13 mouse cellular contexts compared by ENCODE assay signal in genomic region chr5:121142431-121143119, GRCm38 (mm10). TPM values are rescaled to one million over a fixed set of nuclear protein-coding genes. Genes with fewer than 3 reads are reported as not detected.
A peak's percentile ranks its signal among the peaks of the same experiment; 100 is the strongest.
DNase-seq lines count a peak whose midpoint lies in the region; ATAC-seq and TF ChIP-seq lines count a peak whose summit lies in the region.
"Had no signal": no experiment of that assay in that cellular context is flagged by ENCODE, and none has a peak within 500 bp of the region (broad histone marks: within the 10 kb centered on the region; RNA-seq: fewer than 3 reads in every experiment).

No protein-coding gene starts in this region.

- WGBS in intestine, embryonic 15.5 days = 90% methylated on average over 14 of the region's 14 CpGs

- no peak overlapping the region for H3K9ac ChIP-seq in MEL (ENCODE audit: control insufficient read depth, low read depth, low read length, poor library complexity, severe bottlenecking)
- H3K9ac ChIP-seq in intestine, embryonic 15.5 days = no peak overlapping the region
- H3K9ac ChIP-seq: limb, embryonic 15.5 days had no signal

- H3K4me1 ChIP-seq in MEL (ENCODE audit: control insufficient read depth in 1 of 2, insufficient read depth in 2 of 2, low read length in 2 of 2) = no peaks in the 10 kb centered on the region
- no peaks in the 10 kb centered on the region for H3K4me1 ChIP-seq in intestine, embryonic 15.5 days (replicated peaks)
- H3K4me1 ChIP-seq: limb, embryonic 15.5 days had no signal

- no peaks in the 10 kb centered on the region for H3K9me3 ChIP-seq in MEL (replicated peaks; ENCODE audit: insufficient read depth, low read length)
- no peaks in the 10 kb centered on the region for H3K9me3 ChIP-seq in intestine, embryonic 15.5 days
- H3K9me3 ChIP-seq: limb, embryonic 15.5 days had no signal

- ATAC-seq in granulocyte monocyte progenitor cell, adult 5-6 weeks (replicated peaks; ENCODE audit: poor library complexity, severe bottlenecking) = peak; percentile 87
- peak; percentile 73 for ATAC-seq in megakaryocyte progenitor cell, adult 5-6 weeks (replicated peaks; ENCODE audit: poor library complexity)
- no peak for ATAC-seq in intestine, embryonic 15.5 days
- ATAC-seq: intestine, embryonic 16.5 days had no signal

- no peak overlapping the region for H3K4me2 ChIP-seq in intestine, embryonic 15.5 days (replicated peaks)
- H3K4me2 ChIP-seq: heart, embryonic 11.5 days; limb, embryonic 15.5 days had no signal

- H3K27me3 ChIP-seq in MEL (ENCODE audit: control insufficient read depth in 1 of 2, insufficient read depth in 2 of 2, low read length in 2 of 2) = no peaks in the 10 kb centered on the region
- no peaks in the 10 kb centered on the region for H3K27me3 ChIP-seq in intestine, embryonic 15.5 days (replicated peaks)
- H3K27me3 ChIP-seq: limb, embryonic 15.5 days had no signal

- H3K4me3 ChIP-seq in MEL (ENCODE audit: control insufficient read depth in 1 of 2, insufficient read depth in 1 of 2, low read depth in 2 of 2, low read length in 2 of 2) = no peak overlapping the region
- H3K4me3 ChIP-seq in intestine, embryonic 15.5 days (replicated peaks) = no peak overlapping the region
- H3K4me3 ChIP-seq: limb, embryonic 15.5 days; myocyte had no signal

- TF ChIP-seq EP300 in MEL (IDR thresholded peaks at IDR 0.05; ENCODE audit: low read depth in 1 of 2, low read length in 2 of 2) = no peak

- no peaks in the 10 kb centered on the region for H3K79me2 ChIP-seq in MEL (ENCODE audit: control insufficient read depth, insufficient read depth, low read length, poor library complexity)

- no peak for TF ChIP-seq RAD21 in MEL (IDR thresholded peaks at IDR 0.05; ENCODE audit: low read depth, low read length)

- TF ChIP-seq CTCF in MEL (IDR thresholded peaks at IDR 0.05 in 2 of 3, conservative IDR thresholded peaks at IDR 0.05 in 1 of 3; ENCODE audit: control insufficient read depth in 1 of 3, insufficient read depth in 1 of 3, low read depth in 2 of 3, low read length in 3 of 3, poor library complexity in 1 of 3, severe bottlenecking in 1 of 3) = no peak

- peaks cover 0 to 11% of the 10 kb centered on the region in 2 experiments; a peak in 2 of 4 replicates for H3K36me3 ChIP-seq in MEL (ENCODE audit: control insufficient read depth in 1 of 2, insufficient read depth in 2 of 2, low read length in 2 of 2)
- H3K36me3 ChIP-seq in intestine, embryonic 15.5 days = peaks cover 33% of the 10 kb centered on the region

- TF ChIP-seq POLR2A in MEL (IDR thresholded peaks at IDR 0.05; ENCODE audit: control insufficient read depth in 1 of 2, insufficient read depth in 1 of 2, low read depth in 1 of 2, low read length in 2 of 2, poor library complexity in 1 of 2) = no peak

- H3K27ac ChIP-seq in MEL (ENCODE audit: control insufficient read depth, low read depth, low read length) = no peak overlapping the region
- H3K27ac ChIP-seq in intestine, embryonic 15.5 days = no peak overlapping the region
- H3K27ac ChIP-seq: limb, embryonic 15.5 days had no signal

- peak; percentile 46 for DNase-seq in 416B (ENCODE audit: low read depth)
- peak; percentile 16 for DNase-seq in MEL (ENCODE audit: low read depth, low spot score)
- DNase-seq in heart, adult 18-20 months = no peak
- no peak for DNase-seq in testis, postnatal 14 days (ENCODE audit: low spot score)
- DNase-seq: embryo, embryonic 11 days; thymus, postnatal 4 days had no signal

TF ChIP-seq in MEL, 35 proteins besides CTCF, POLR2A, EP300 and RAD21:
- TF ChIP-seq MYB (IDR thresholded peaks at IDR 0.05; ENCODE audit: low read depth, low read length) = no peak
- no peak for TF ChIP-seq MXI1 (IDR thresholded peaks at IDR 0.05; ENCODE audit: low read depth, low read length)
- no peak for TF ChIP-seq NRF1 (IDR thresholded peaks at IDR 0.05; ENCODE audit: insufficient read depth, low read depth, low read length, poor library complexity, severe bottlenecking)
- TF ChIP-seq BHLHE40 (IDR thresholded peaks at IDR 0.05; ENCODE audit: borderline replicate concordance, low read depth, low read length) = no peak
- no peak for TF ChIP-seq GABPA (IDR thresholded peaks at IDR 0.05; ENCODE audit: low read depth, low read length)
- no peak for TF ChIP-seq TBP (IDR thresholded peaks at IDR 0.05; ENCODE audit: low read depth, low read length)
- no peak for TF ChIP-seq MEF2A (IDR thresholded peaks at IDR 0.05; ENCODE audit: extremely low read depth, insufficient replicate concordance, low read depth, low read length, poor library complexity, severe bottlenecking)
- no peak for TF ChIP-seq TAL1 (IDR thresholded peaks at IDR 0.05; ENCODE audit: low read length)
- TF ChIP-seq POLR2AphosphoS5 (IDR thresholded peaks at IDR 0.05; ENCODE audit: borderline replicate concordance, low read depth, low read length) = no peak
- no peak for TF ChIP-seq ZC3H11A (IDR thresholded peaks at IDR 0.05; ENCODE audit: low read depth, low read length)
- no peak for TF ChIP-seq ELF1 (IDR thresholded peaks at IDR 0.05; ENCODE audit: low read depth, low read length)
- TF ChIP-seq MAFK (IDR thresholded peaks at IDR 0.05; ENCODE audit: borderline replicate concordance, low read depth, low read length) = no peak
- TF ChIP-seq CHD1 (IDR thresholded peaks at IDR 0.05; ENCODE audit: low read depth, low read length) = no peak
- no peak for TF ChIP-seq ZKSCAN1 (IDR thresholded peaks at IDR 0.05; ENCODE audit: low read depth, low read length)

RNA-seq across cellular contexts. Expression of gene Ptpn11, which starts 48.6 kb away (rescaled TPM):
- total RNA-seq in MEL (2012; rRNA removed) = 41.4 and 46.5 TPM in 2 replicates
- 10 to 100 TPM; 43.6 to 55.0 TPM for polyA plus RNA-seq in MEL (2012; ENCODE audit: insufficient read depth in 1 of 2, insufficient read length in 2 of 2, low read depth in 1 of 2, low replicate concordance in 2 of 2, missing spikeins in 1 of 2)
- total RNA-seq in granulocyte monocyte progenitor cell, adult 5-6 weeks (2014; fragmentation: Nextera tagmentation) = 29.7 and 33.6 TPM in 2 replicates
- 44.8 and 45.8 TPM in 2 replicates for total RNA-seq in granulocyte monocyte progenitor cell, adult 5-6 weeks (2017)
- 20.8 TPM in 2 replicates for total RNA-seq in megakaryocyte progenitor cell, adult 5-6 weeks (2015)
- total RNA-seq in megakaryocyte progenitor cell, adult 5-6 weeks (2017) = 41.5 and 48.1 TPM in 2 replicates
- 100 to 1,000 TPM; 172 to 174 TPM for total RNA-seq in heart, adult 18-20 months (2021)
- 19.8 and 20.1 TPM in 2 replicates for polyA plus RNA-seq in intestine, embryonic 15.5 days (2015; fragmentation: Nextera tagmentation; extraction: Ambion mirVana)

Comparison
In these comparisons a context has a peak if more than half of its experiments do, and no peak if none do; other contexts are left out.
1. DNase-seq: peak in 416B (single experiment) and MEL (single experiment); none in heart, adult 18-20 months (0 of 2) and testis, postnatal 14 days (single experiment).